Mouse (Mus musculus) embryonic facial prominence, embryonic 12.5 days (tissue): ENCODE measurements around the gene Jsrp1. TPM values are rescaled to one million over a fixed set of nuclear protein-coding genes. Genes with fewer than 3 reads are reported as not detected.
A peak's percentile ranks its signal among the peaks of the same experiment; 100 is the strongest.

Experiments
- ATAC-seq: fragments of 200-750 bp; cut with Nextera tagmentation; 2 replicates; pipeline ENCODE4 v1.8.0; 2017; ENCODE audit not compliant: insufficient number of reproducible peaks, insufficient read depth, low FRiP score, low TSS enrichment
- H3K27ac ChIP-seq: fragments of 300-500 bp; sonication (generic); 2 replicates; pipeline ENCODE4 v1.5.1; 2016; ENCODE audit warnings: mild to moderate bottlenecking
- H3K27me3 ChIP-seq: fragments of 300-500 bp; sonication (generic); 2 replicates; pipeline ENCODE4 v1.6.1; 2016; ENCODE audit warnings: mild to moderate bottlenecking, moderate library complexity
- H3K36me3 ChIP-seq: fragments of 300-500 bp; sonication (generic); 2 replicates; pipeline ENCODE4 v1.6.1; 2016; ENCODE audit warnings: mild to moderate bottlenecking
- H3K4me1 ChIP-seq: fragments of 300-500 bp; sonication (generic); 2 replicates; pipeline ENCODE4 v1.6.1; 2016
- H3K4me2 ChIP-seq: fragments of 300-500 bp; sonication (generic); replicated peaks from 2 replicates; pipeline ENCODE4 v1.6.1; 2016; ENCODE audit warnings: mild to moderate bottlenecking, moderate library complexity
- H3K4me3 ChIP-seq: fragments of 300-500 bp; sonication (generic); 2 replicates; pipeline ENCODE4 v1.5.1; 2016; ENCODE audit warnings: mild to moderate bottlenecking
- H3K9ac ChIP-seq: fragments of 300-500 bp; sonication (generic); 2 replicates; pipeline ENCODE4 v1.6.1; 2016; ENCODE audit warnings: mild to moderate bottlenecking, moderate library complexity
- H3K9me3 ChIP-seq: fragments of 300-500 bp; sonication (generic); 2 replicates; pipeline ENCODE4 v1.6.1; 2016; ENCODE audit warnings: mild to moderate bottlenecking, moderate library complexity
- WGBS: fragments of 180-500 bp; shearing (Covaris S2); methylation state at CpG from one replicate; pipeline ENCODE4 v1.1.7; 2016; 5-methylcytosine and 5-hydroxymethylcytosine counted together
- polyA plus RNA-seq: library from polyadenylated mRNA; unstranded; fragments of >200 nt; fragmentation: Nextera tagmentation; extraction: Ambion mirVana; gene quantifications from 2 replicates; pipeline ENCODE4 v1.2.1, GENCODE M21; 2016

Jsrp1 gene
- polyA plus RNA-seq, 1 experiment from 2014 or later, result 1.8 TPM

- no peaks in the 10 kb centered on the region for H3K27me3 ChIP-seq
- H3K4me3 ChIP-seq, result no peak overlapping the region
- no peaks in the 10 kb centered on the region for H3K4me1 ChIP-seq
- no peak overlapping the region for H3K9ac ChIP-seq
- H3K4me2 ChIP-seq, result no peak overlapping the region
- ATAC-seq, result no peak
- H3K27ac ChIP-seq, result no peak overlapping the region
- WGBS, result 89% methylated on average over 12 of the region's 12 CpGs
- H3K36me3 ChIP-seq, result peaks cover 94% of the 10 kb centered on the region
- no peaks in the 10 kb centered on the region for H3K9me3 ChIP-seq
Observed at GRCm38 (mm10) chr10:80784871-80785270, 28.4 kb downstream of the Jsrp1 start.

- Histone ChIP-seq H3K9me3 (no peaks in the 10 kb centered on the region), H3K27me3 (no peaks in the 10 kb centered on the region), H3K27ac (no peak overlapping the region), H3K36me3 (peaks cover 96% of the 10 kb centered on the region), H3K4me1 (no peaks in the 10 kb centered on the region), H3K4me2 (no peak overlapping the region), H3K4me3 (no peak overlapping the region), H3K9ac (no peak overlapping the region)
- ATAC-seq, result no peak
- 92% methylated on average over 2 of the region's 2 CpGs for WGBS
Observed at GRCm38 (mm10) chr10:80784302-80784701, 29.0 kb downstream of the Jsrp1 start.

- no peaks in the 10 kb centered on the region for H3K9me3 ChIP-seq
- no peak overlapping the region for H3K9ac ChIP-seq
- no peak overlapping the region for H3K4me3 ChIP-seq
- no peaks in the 10 kb centered on the region for H3K4me1 ChIP-seq
- no peak overlapping the region for H3K4me2 ChIP-seq
- peaks cover 96% of the 10 kb centered on the region for H3K36me3 ChIP-seq
- H3K27me3 ChIP-seq, result no peaks in the 10 kb centered on the region
- no peak for ATAC-seq
- H3K27ac ChIP-seq, result no peak overlapping the region
Observed at GRCm38 (mm10) chr10:80779565-80779964, 33.7 kb downstream of the Jsrp1 start.

- WGBS, result 94% methylated on average over 5 of the region's 5 CpGs
- H3K36me3 ChIP-seq, result peaks cover 96% of the 10 kb centered on the region
Observed at GRCm38 (mm10) chr10:80777123-80777522, 36.2 kb downstream of the Jsrp1 start.

GRCm38 (mm10) chr10:80776358-80776869, 36.9 kb downstream of the Jsrp1 start:
- no peaks in the 10 kb centered on the region for H3K9me3 ChIP-seq
- WGBS, result 88% methylated on average over 6 of the region's 6 CpGs
- peaks cover 98% of the 10 kb centered on the region for H3K36me3 ChIP-seq
- no peak overlapping the region for H3K4me2 ChIP-seq
- 0 out of 2 replicates have a peak, but pooled peaks have one; percentile 10 for ATAC-seq
- H3K4me3 ChIP-seq, result no peak overlapping the region
- no peak overlapping the region for H3K27ac ChIP-seq
- no peak overlapping the region for H3K9ac ChIP-seq
- H3K4me1 ChIP-seq, result peaks cover 6% of the 10 kb centered on the region; the same call in 1 of the 2 replicates
- H3K27me3 ChIP-seq, result no peaks in the 10 kb centered on the region

More at GRCm38 (mm10) chr10:80777123-80777522, 36.2 kb downstream of the Jsrp1 start:
- H3K27me3 ChIP-seq, result no peaks in the 10 kb centered on the region
- H3K4me3 ChIP-seq, result no peak overlapping the region
- H3K27ac ChIP-seq, result no peak overlapping the region
- peaks cover 6% of the 10 kb centered on the region; the same call in 1 of the 2 replicates for H3K4me1 ChIP-seq
- no peaks in the 10 kb centered on the region for H3K9me3 ChIP-seq
- no peak for ATAC-seq
- H3K9ac ChIP-seq, result no peak overlapping the region
- no peak overlapping the region for H3K4me2 ChIP-seq

GRCm38 (mm10) chr10:80775731-80776130, 37.6 kb downstream of the Jsrp1 start:
- H3K4me2 ChIP-seq, result no peak overlapping the region
- no peak overlapping the region for H3K9ac ChIP-seq
- no peak overlapping the region for H3K27ac ChIP-seq
- WGBS, result 90% methylated on average over 4 of the region's 4 CpGs
- peaks cover 6% of the 10 kb centered on the region; the same call in 1 of the 2 replicates for H3K4me1 ChIP-seq
- H3K27me3 ChIP-seq, result no peaks in the 10 kb centered on the region
- H3K4me3 ChIP-seq, result no peak overlapping the region
- H3K36me3 ChIP-seq, result peaks cover 98% of the 10 kb centered on the region
- no peaks in the 10 kb centered on the region for H3K9me3 ChIP-seq
- no peak for ATAC-seq

- Histone ChIP-seq H3K27me3 (no peaks in the 10 kb centered on the region), H3K4me2 (no peak overlapping the region), H3K36me3 (peaks cover 100% of the 10 kb centered on the region), H3K4me3 (no peak overlapping the region), H3K4me1 (peaks cover 6% of the 10 kb centered on the region; the same call in 1 of the 2 replicates), H3K9me3 (no peaks in the 10 kb centered on the region), H3K27ac (no peak overlapping the region), H3K9ac (no peak overlapping the region)
- WGBS, result 95% methylated on average over 4 of the region's 4 CpGs
- ATAC-seq, result no peak
Observed at GRCm38 (mm10) chr10:80774981-80775380, 38.3 kb downstream of the Jsrp1 start.

- peak; percentile 44; the same call in 1 of the 2 replicates for ATAC-seq
- no peak overlapping the region for H3K9ac ChIP-seq
- WGBS, result 48% methylated on average over 2 of the region's 2 CpGs
- no peak overlapping the region for H3K4me2 ChIP-seq
- H3K4me1 ChIP-seq, result peaks cover 6% of the 10 kb centered on the region; the same call in 1 of the 2 replicates
- no peak overlapping the region for H3K4me3 ChIP-seq
- H3K27ac ChIP-seq, result peak overlapping the region; percentile 18
- no peaks in the 10 kb centered on the region for H3K27me3 ChIP-seq
- no peaks in the 10 kb centered on the region for H3K9me3 ChIP-seq
- peaks cover 100% of the 10 kb centered on the region for H3K36me3 ChIP-seq
Observed at GRCm38 (mm10) chr10:80774549-80774948, 38.7 kb downstream of the Jsrp1 start.

- ATAC-seq, result no peak
- H3K9ac ChIP-seq, result no peak overlapping the region
- H3K27me3 ChIP-seq, result no peaks in the 10 kb centered on the region
- H3K4me3 ChIP-seq, result no peak overlapping the region
- peak overlapping the region; percentile 18; the same call in 1 of the 2 replicates for H3K27ac ChIP-seq
- 79% methylated on average over 5 of the region's 5 CpGs for WGBS
- no peak overlapping the region for H3K4me2 ChIP-seq
- peaks cover 98% of the 10 kb centered on the region for H3K36me3 ChIP-seq
- peaks cover 6% of the 10 kb centered on the region; the same call in 1 of the 2 replicates for H3K4me1 ChIP-seq
- no peaks in the 10 kb centered on the region for H3K9me3 ChIP-seq
Observed at GRCm38 (mm10) chr10:80773816-80774215, 39.5 kb downstream of the Jsrp1 start.

GRCm38 (mm10) chr10:80768365-80768764, 44.9 kb downstream of the Jsrp1 start:
- Histone ChIP-seq H3K36me3 (peaks cover 86% of the 10 kb centered on the region), H3K27ac (no peak overlapping the region)
- 90% methylated on average over 6 of the region's 6 CpGs for whole genome bisulfite sequencing

GRCm38 (mm10) chr10:80766161-80766815, 47.0 kb downstream of the Jsrp1 start:
- 67% methylated on average over 10 of the region's 10 CpGs for WGBS
- no peak overlapping the region for H3K27ac ChIP-seq
- H3K36me3 ChIP-seq, result peaks cover 65% of the 10 kb centered on the region
- H3K4me2 ChIP-seq, result no peak overlapping the region
- H3K9me3 ChIP-seq, result no peaks in the 10 kb centered on the region
- no peak for ATAC-seq
- H3K4me3 ChIP-seq, result no peak overlapping the region
- no peaks in the 10 kb centered on the region for H3K27me3 ChIP-seq
- H3K4me1 ChIP-seq, result no peaks in the 10 kb centered on the region
- no peak overlapping the region for H3K9ac ChIP-seq

More at GRCm38 (mm10) chr10:80768365-80768764, 44.9 kb downstream of the Jsrp1 start:
- Histone ChIP-seq H3K27me3 (no peaks in the 10 kb centered on the region), H3K4me3 (no peak overlapping the region), H3K9me3 (no peaks in the 10 kb centered on the region), H3K9ac (no peak overlapping the region), H3K4me1 (no peaks in the 10 kb centered on the region), H3K4me2 (no peak overlapping the region)
- ATAC-seq, result no peak

- Histone ChIP-seq H3K9me3 (no peaks in the 10 kb centered on the region), H3K4me3 (no peak overlapping the region), H3K27me3 (no peaks in the 10 kb centered on the region), H3K27ac (no peak overlapping the region), H3K9ac (no peak overlapping the region), H3K4me2 (no peak overlapping the region), H3K4me1 (peaks cover 4% of the 10 kb centered on the region; the same call in 1 of the 2 replicates), H3K36me3 (peaks cover 59% of the 10 kb centered on the region)
- 77% methylated on average over 2 of the region's 2 CpGs for WGBS
- no peak for ATAC-seq
Observed at GRCm38 (mm10) chr10:80765746-80766145, 47.6 kb downstream of the Jsrp1 start.
